Mouse (Mus musculus): ENCODE data around the gene Ulk4.
"Not testable (repeated sequence)": the region's sequence is repeated elsewhere in the genome, so short reads cannot be mapped to it uniquely, and the experiment has no call there.

Gene Ulk4

GRCm38 (mm10) chr9:121205046-121205445 is 72.0 kb downstream of the Ulk4 start:
- H3K4me1 ChIP-seq (replicated peaks; ENCODE audit: low read depth, low read length): no peaks in the 10 kb centered on the region
- no peak overlapping the region for H3K4me3 ChIP-seq (replicated peaks; ENCODE audit: low read length)
- H3K9me3 ChIP-seq (ENCODE audit: low read length): peaks cover 17% of the 10 kb centered on the region
- H3K27me3 ChIP-seq (ENCODE audit: insufficient read depth, low read length): no peaks in the 10 kb centered on the region
- H3K36me3 ChIP-seq (ENCODE audit: insufficient read depth, low read length): no peaks in the 10 kb centered on the region
- no peak for TF ChIP-seq NANOG (IDR thresholded peaks at IDR 0.05; ENCODE audit: borderline replicate concordance, low read length)
- no peak for TF ChIP-seq POU5F1 (IDR thresholded peaks at IDR 0.05; ENCODE audit: borderline replicate concordance, low read length)
- no peak for TF ChIP-seq CTCF (conservative IDR thresholded peaks at IDR 0.05; ENCODE audit: low read length)

GRCm38 (mm10) chr9:121204149-121204800 is 72.7 kb downstream of the Ulk4 start:
- H3K36me3 ChIP-seq (ENCODE audit: insufficient read depth, low read length): no peaks in the 10 kb centered on the region
- TF ChIP-seq POU5F1 (IDR thresholded peaks at IDR 0.05; ENCODE audit: borderline replicate concordance, low read length) (no peak), CTCF (conservative IDR thresholded peaks at IDR 0.05; ENCODE audit: low read length) (no peak), NANOG (IDR thresholded peaks at IDR 0.05; ENCODE audit: borderline replicate concordance, low read length) (no peak)
- H3K4me3 ChIP-seq (replicated peaks; ENCODE audit: low read length): no peak overlapping the region
- peaks cover 25% of the 10 kb centered on the region for H3K9me3 ChIP-seq (ENCODE audit: low read length)
- no peaks in the 10 kb centered on the region for H3K4me1 ChIP-seq (replicated peaks; ENCODE audit: low read depth, low read length)
- H3K27me3 ChIP-seq (ENCODE audit: insufficient read depth, low read length): no peaks in the 10 kb centered on the region

GRCm38 (mm10) chr9:121203686-121204085 is 73.3 kb downstream of the Ulk4 start:
- no peaks in the 10 kb centered on the region for H3K4me1 ChIP-seq (replicated peaks; ENCODE audit: low read depth, low read length)
- peaks cover 28% of the 10 kb centered on the region for H3K9me3 ChIP-seq (ENCODE audit: low read length)
- TF ChIP-seq NANOG (IDR thresholded peaks at IDR 0.05; ENCODE audit: borderline replicate concordance, low read length): no peak
- no peak for TF ChIP-seq CTCF (conservative IDR thresholded peaks at IDR 0.05; ENCODE audit: low read length)
- no peak for TF ChIP-seq POU5F1 (IDR thresholded peaks at IDR 0.05; ENCODE audit: borderline replicate concordance, low read length)
- H3K4me3 ChIP-seq (replicated peaks; ENCODE audit: low read length): no peak overlapping the region
- H3K27me3 ChIP-seq (ENCODE audit: insufficient read depth, low read length): no peaks in the 10 kb centered on the region
- H3K36me3 ChIP-seq (ENCODE audit: insufficient read depth, low read length): no peaks in the 10 kb centered on the region

GRCm38 (mm10) chr9:121199146-121199685 is 77.8 kb downstream of the Ulk4 start:
- H3K4me1 ChIP-seq (replicated peaks; ENCODE audit: low read depth, low read length); H3K36me3 ChIP-seq (ENCODE audit: insufficient read depth, low read length); H3K4me3 ChIP-seq (replicated peaks; ENCODE audit: low read length); H3K27me3 ChIP-seq (ENCODE audit: insufficient read depth, low read length): not testable (repeated sequence)
- peaks cover 27% of the 10 kb centered on the region for H3K9me3 ChIP-seq (ENCODE audit: low read length)

GRCm38 (mm10) chr9:121196473-121196872 is 80.5 kb downstream of the Ulk4 start:
- Histone ChIP-seq H3K27me3 (ENCODE audit: insufficient read depth, low read length) (no peaks in the 10 kb centered on the region), H3K4me1 (replicated peaks; ENCODE audit: low read depth, low read length) (no peaks in the 10 kb centered on the region), H3K36me3 (ENCODE audit: insufficient read depth, low read length) (no peaks in the 10 kb centered on the region), H3K9me3 (ENCODE audit: low read length) (peaks cover 18% of the 10 kb centered on the region), H3K4me3 (replicated peaks; ENCODE audit: low read length) (no peak overlapping the region)
- TF ChIP-seq POU5F1 (IDR thresholded peaks at IDR 0.05; ENCODE audit: borderline replicate concordance, low read length) (no peak), CTCF (conservative IDR thresholded peaks at IDR 0.05; ENCODE audit: low read length) (no peak), NANOG (IDR thresholded peaks at IDR 0.05; ENCODE audit: borderline replicate concordance, low read length) (no peak)

- H3K9me3 ChIP-seq (ENCODE audit: low read length): peaks cover 11% of the 10 kb centered on the region
- H3K4me1 ChIP-seq (replicated peaks; ENCODE audit: low read depth, low read length): no peaks in the 10 kb centered on the region
- no peaks in the 10 kb centered on the region for H3K36me3 ChIP-seq (ENCODE audit: insufficient read depth, low read length)
- H3K27me3 ChIP-seq (ENCODE audit: insufficient read depth, low read length): no peaks in the 10 kb centered on the region
- TF ChIP-seq CTCF (conservative IDR thresholded peaks at IDR 0.05; ENCODE audit: low read length) (no peak), POU5F1 (IDR thresholded peaks at IDR 0.05; ENCODE audit: borderline replicate concordance, low read length) (no peak), NANOG (IDR thresholded peaks at IDR 0.05; ENCODE audit: borderline replicate concordance, low read length) (no peak)
- H3K4me3 ChIP-seq (replicated peaks; ENCODE audit: low read length): no peak overlapping the region
These were observed 81.9 kb downstream of the Ulk4 start for GRCm38 (mm10) chr9:121195106-121195505.

- H3K9me3 ChIP-seq (ENCODE audit: low read length): no peaks in the 10 kb centered on the region
- no peaks in the 10 kb centered on the region for H3K36me3 ChIP-seq (ENCODE audit: insufficient read depth, low read length)
- H3K27me3 ChIP-seq (ENCODE audit: insufficient read depth, low read length): no peaks in the 10 kb centered on the region
- H3K4me1 ChIP-seq (replicated peaks; ENCODE audit: low read depth, low read length): no peaks in the 10 kb centered on the region
- TF ChIP-seq CTCF (conservative IDR thresholded peaks at IDR 0.05; ENCODE audit: low read length) (no peak), NANOG (IDR thresholded peaks at IDR 0.05; ENCODE audit: borderline replicate concordance, low read length) (no peak), POU5F1 (IDR thresholded peaks at IDR 0.05; ENCODE audit: borderline replicate concordance, low read length) (no peak)
- no peak overlapping the region for H3K4me3 ChIP-seq (replicated peaks; ENCODE audit: low read length)
These were observed 84.2 kb downstream of the Ulk4 start for GRCm38 (mm10) chr9:121192601-121193370.

GRCm38 (mm10) chr9:121187811-121188210 is 89.2 kb downstream of the Ulk4 start:
- H3K36me3 ChIP-seq (ENCODE audit: insufficient read depth, low read length): no peaks in the 10 kb centered on the region
- H3K4me3 ChIP-seq (replicated peaks; ENCODE audit: low read length): no peak overlapping the region
- H3K9me3 ChIP-seq (ENCODE audit: low read length): no peaks in the 10 kb centered on the region
- TF ChIP-seq NANOG (IDR thresholded peaks at IDR 0.05; ENCODE audit: borderline replicate concordance, low read length) (no peak), CTCF (conservative IDR thresholded peaks at IDR 0.05; ENCODE audit: low read length) (no peak), POU5F1 (IDR thresholded peaks at IDR 0.05; ENCODE audit: borderline replicate concordance, low read length) (no peak)
- H3K27me3 ChIP-seq (ENCODE audit: insufficient read depth, low read length): no peaks in the 10 kb centered on the region
- no peaks in the 10 kb centered on the region for H3K4me1 ChIP-seq (replicated peaks; ENCODE audit: low read depth, low read length)

Measured in E14TG2a.4 (cell line).